Mouse (Mus musculus) megakaryocyte, embryonic 14.5 days (primary cell): Measurements from ENCODE around the gene Arhgap22.

Experiments used
- FLI1 ChIP-seq: IDR thresholded peaks from 2 replicates; pipeline ENCODE4 v1.6.1; 2012; ENCODE audit warnings: low read length, inconsistent platforms, mixed read lengths
- GATA1 ChIP-seq: IDR thresholded peaks from 3 replicates; pipeline ENCODE4 v1.6.1; 2012; ENCODE audit warnings: mixed read lengths, low read length, inconsistent platforms, borderline replicate concordance

- no peak for TF ChIP-seq GATA1
- no peak for TF ChIP-seq FLI1
Measured at GRCm38 (mm10) chr14:33402331-33402730, 188.5 kb downstream of the Arhgap22 start.
